ENCODE assay signal across 8 mouse cellular contexts in the genomic region with DNA sequence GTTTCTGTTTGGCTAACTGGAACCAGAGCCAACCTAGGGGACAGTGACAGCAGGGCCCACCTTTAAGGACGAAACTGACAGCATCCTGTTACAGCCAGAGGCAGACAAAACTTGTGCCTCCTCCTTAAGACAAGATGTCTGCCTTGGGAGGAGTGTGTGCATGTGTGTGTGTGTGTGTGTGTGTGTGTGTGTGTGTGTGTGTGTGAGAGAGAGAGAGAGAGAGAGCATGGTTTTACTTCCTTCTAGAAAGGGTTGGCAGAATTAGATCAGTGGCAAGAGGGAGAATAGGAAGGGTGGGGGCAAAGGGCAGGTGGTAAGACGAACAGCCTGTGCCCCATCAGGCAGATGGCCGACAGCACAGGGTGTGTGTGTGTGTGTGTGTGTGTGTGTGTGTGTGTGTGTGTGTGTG. TPM values are rescaled to one million over a fixed set of nuclear protein-coding genes. Genes with fewer than 3 reads are reported as not detected.
DNase-seq lines count a peak whose midpoint lies in the region; ATAC-seq and TF ChIP-seq lines count a peak whose summit lies in the region.

No protein-coding gene starts in this region.

- peaks cover 53% of the 10 kb centered on the region for H3K4me1 ChIP-seq in forebrain, embryonic 16.5 days (replicated peaks; ENCODE audit: control insufficient read depth, insufficient read depth, low read length)
- peaks cover 49% of the 10 kb centered on the region for H3K4me1 ChIP-seq in small intestine, adult 2 months (ENCODE audit: control insufficient read depth, insufficient read depth, insufficient read length, low read length)

- no peak for TF ChIP-seq POLR2A in small intestine, adult 2 months (IDR thresholded peaks at IDR 0.05; ENCODE audit: low read depth, low read length)

- no peak for TF ChIP-seq CTCF in small intestine, adult 2 months (IDR thresholded peaks at IDR 0.05; ENCODE audit: extremely low read depth, insufficient read length, insufficient replicate concordance, low read depth, low read length)

- ATAC-seq in CD4-positive, CD25-positive, alpha-beta regulatory T cell, adult 4 months, result peak; percentile 32
- ATAC-seq in forebrain, embryonic 16.5 days, result no peak

- H3K4me3 ChIP-seq in forebrain, embryonic 16.5 days (replicated peaks; ENCODE audit: low read length), result no peak overlapping the region
- no peak overlapping the region for H3K4me3 ChIP-seq in small intestine, adult 2 months (ENCODE audit: low read depth, low read length)

- peak; percentile 60 for DNase-seq in cerebellum, adult 9-10 months
- DNase-seq in cerebellum, adult 11 months, result no peak
- peak; percentile 41 for DNase-seq in liver
- DNase-seq in adrenal gland, postnatal 36 days, result no peak
- DNase-seq in urinary bladder, adult 18-20 months (ENCODE audit: low spot score in 2 of 2), result no peak

- H3K27ac ChIP-seq in forebrain, embryonic 16.5 days (ENCODE audit: low read length), result peak overlapping the region; percentile 75
- H3K27ac ChIP-seq in small intestine, adult 2 months (ENCODE audit: insufficient read depth, low read depth, low read length), result peak overlapping the region; percentile 94

- WGBS in forebrain, embryonic 16.5 days, result 11% methylated on average over 2 of the region's 3 CpGs
- 8% methylated on average over 3 of the region's 3 CpGs for WGBS in small intestine, adult 2 months

- H3K9ac ChIP-seq in forebrain, embryonic 16.5 days (replicated peaks; ENCODE audit: low read depth, low read length), result peak overlapping the region; percentile 40

- no peaks in the 10 kb centered on the region for H3K36me3 ChIP-seq in forebrain, embryonic 16.5 days (ENCODE audit: control insufficient read depth, insufficient read depth)
- no peaks in the 10 kb centered on the region for H3K36me3 ChIP-seq in small intestine, adult 2 months (ENCODE audit: control insufficient read depth, insufficient read depth, low read length)

- H3K27me3 ChIP-seq in forebrain, embryonic 16.5 days (replicated peaks; ENCODE audit: control insufficient read depth, insufficient read depth, low read length), result no peaks in the 10 kb centered on the region
- no peaks in the 10 kb centered on the region for H3K27me3 ChIP-seq in small intestine, adult 2 months (ENCODE audit: control insufficient read depth, insufficient read depth, low read length)

- H3K4me2 ChIP-seq in forebrain, embryonic 16.5 days (ENCODE audit: low read length), result no peak overlapping the region

- H3K9me3 ChIP-seq in forebrain, embryonic 16.5 days (ENCODE audit: control insufficient read depth, low read length), result no peaks in the 10 kb centered on the region

RNA-seq across cellular contexts. Expression of a gene that starts 10.0 kb away (rescaled TPM):
- 10 to 100 TPM; 66.6 to 75.4 TPM for polyA plus RNA-seq in CD4-positive, CD25-positive, alpha-beta regulatory T cell, adult 4 months (2017; shearing (Covaris generic))
- 69.8 and 81.5 TPM in 2 replicates for polyA plus RNA-seq in forebrain, embryonic 16.5 days (2015; fragmentation: Nextera tagmentation; extraction: Ambion mirVana)
- 9.7 and 17.4 TPM in 2 replicates for polyA plus RNA-seq in small intestine, adult 2 months (2012; rRNA removed)
- 10 to 100 TPM; 47.9 to 53.4 TPM for total RNA-seq in adrenal gland, postnatal 36 days (2021)

Comparison
In these comparisons a context has a peak if more than half of its experiments do, and no peak if none do; other contexts are left out.
1. DNase-seq: peak in cerebellum, adult 9-10 months (single experiment) and liver (single experiment); none in cerebellum, adult 11 months (single experiment), adrenal gland, postnatal 36 days (0 of 2) and urinary bladder, adult 18-20 months (0 of 2).